Mouse (Mus musculus): ENCODE data around the gene Lcmt2. TPM values are rescaled to one million over a fixed set of nuclear protein-coding genes. Genes with fewer than 3 reads are reported as not detected.

Gene Lcmt2
- polyA plus RNA-seq, 1 experiment from 2014 or later, result 21.9 TPM

DNA sequence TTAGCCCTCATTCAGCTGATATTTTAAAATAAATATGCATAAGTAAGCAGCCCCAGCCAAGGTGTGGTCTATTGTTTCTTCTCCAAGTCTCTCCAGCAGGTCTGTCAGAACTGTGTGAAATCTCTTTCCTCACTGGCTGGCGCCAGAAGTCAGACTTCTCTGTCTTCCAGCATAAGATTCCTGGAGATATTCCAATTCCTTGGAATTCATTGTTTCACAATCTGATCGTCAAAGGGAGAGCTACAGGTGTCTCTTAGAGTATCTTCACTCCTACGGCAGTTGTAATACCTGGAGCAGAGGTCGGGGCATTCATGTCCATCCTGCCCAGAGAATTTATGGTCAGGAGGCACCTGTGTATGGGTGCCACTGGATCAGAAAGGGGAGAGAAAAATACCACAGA, 50.7 kb downstream of the Lcmt2 start:
- H3K9me3 ChIP-seq (replicated peaks), result no peaks in the 10 kb centered on the region
- DNase-seq (ENCODE audit: low spot score), result no peak
- no peaks in the 10 kb centered on the region for H3K36me3 ChIP-seq
- no peak overlapping the region for H3K27ac ChIP-seq (replicated peaks)
- WGBS, result 80% methylated on average over 4 of the region's 4 CpGs
- 0 out of 2 replicates have a peak, but pooled peaks cover 3% of the 10 kb centered on the region for H3K4me1 ChIP-seq
- H3K27me3 ChIP-seq (ENCODE audit: low read depth, poor library complexity, severe bottlenecking), result no peaks in the 10 kb centered on the region
- H3K4me3 ChIP-seq, result no peak overlapping the region

DNA sequence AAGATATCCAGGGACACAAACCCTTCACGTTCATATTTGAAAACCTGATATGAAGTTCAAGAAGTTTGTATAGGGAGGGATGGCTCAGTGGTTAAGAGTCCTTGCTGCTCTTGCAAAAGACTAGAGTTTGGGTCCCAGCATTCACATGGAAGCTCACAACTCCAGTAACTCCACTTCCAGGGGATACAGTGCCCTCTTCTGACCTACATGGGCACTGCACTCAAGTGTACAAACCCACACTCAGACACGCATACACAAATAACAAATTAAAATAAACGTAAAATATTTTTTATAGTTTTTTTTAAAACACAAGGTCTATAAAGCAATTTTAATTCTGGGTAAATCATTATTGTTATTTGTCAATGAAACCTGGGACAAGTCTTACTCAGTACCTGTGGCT, 51.9 kb downstream of the Lcmt2 start:
- H3K27me3 ChIP-seq (ENCODE audit: low read depth, poor library complexity, severe bottlenecking), result no peaks in the 10 kb centered on the region
- DNase-seq (ENCODE audit: low spot score), result no peak
- H3K36me3 ChIP-seq, result no peaks in the 10 kb centered on the region
- H3K4me1 ChIP-seq, result 0 out of 2 replicates have a peak, but pooled peaks cover 3% of the 10 kb centered on the region
- H3K4me3 ChIP-seq, result no peak overlapping the region
- 87% methylated on average over 3 of the region's 3 CpGs for WGBS
- H3K27ac ChIP-seq (replicated peaks), result no peak overlapping the region
- H3K9me3 ChIP-seq (replicated peaks), result no peaks in the 10 kb centered on the region

DNA sequence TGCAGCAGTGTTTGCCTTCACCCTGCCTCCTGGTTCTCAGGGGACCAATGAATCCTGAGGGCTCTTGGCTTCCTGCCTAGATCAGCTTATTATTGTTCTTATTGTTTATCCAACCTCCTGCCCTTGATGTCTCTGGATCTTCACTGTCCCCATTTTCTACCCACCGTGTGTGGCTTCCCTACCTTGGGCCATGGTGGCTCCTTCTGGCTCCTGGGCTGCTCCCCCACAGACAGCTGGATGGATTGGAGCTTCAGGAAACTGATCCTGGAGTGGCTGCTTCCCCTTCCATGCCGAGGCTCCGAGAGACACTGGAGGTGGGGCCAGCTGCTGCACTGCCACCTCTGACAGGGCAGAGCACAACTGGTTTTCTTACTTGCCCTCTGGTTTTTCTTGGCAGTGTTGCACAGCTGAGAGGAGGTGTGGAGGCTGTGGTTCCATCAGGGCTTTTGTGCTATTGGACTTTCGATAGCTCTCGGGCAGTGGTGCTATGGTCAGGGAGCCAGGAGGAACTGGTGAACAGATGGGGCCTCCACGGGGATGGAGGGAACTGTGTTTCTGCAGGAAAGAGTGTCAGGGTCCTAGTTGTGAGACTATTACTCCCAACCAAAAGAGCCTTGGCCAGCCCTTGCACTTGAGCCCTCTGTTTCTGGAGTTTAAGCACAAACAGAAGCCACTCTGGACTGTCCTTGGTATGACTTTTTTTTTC, 54.8 kb downstream of the Lcmt2 start, which contains the start of gene Tgm5:
TSS of gene Tgm5 (minus strand) at position 362 of the 706 bp plus-strand sequence.
- WGBS, result 62% methylated on average over 6 of the region's 6 CpGs
- Histone ChIP-seq H3K4me1 (0 out of 2 replicates have a peak, but pooled peaks cover 3% of the 10 kb centered on the region), H3K9me3 (replicated peaks) (no peaks in the 10 kb centered on the region), H3K27me3 (ENCODE audit: low read depth, poor library complexity, severe bottlenecking) (no peaks in the 10 kb centered on the region), H3K4me3 (no peak within 1 kb of the TSS), H3K27ac (replicated peaks) (no peak within 1 kb of the TSS), H3K36me3 (no peaks in the 10 kb centered on the region)
- DNase-seq (ENCODE audit: low spot score), result no peak

DNA sequence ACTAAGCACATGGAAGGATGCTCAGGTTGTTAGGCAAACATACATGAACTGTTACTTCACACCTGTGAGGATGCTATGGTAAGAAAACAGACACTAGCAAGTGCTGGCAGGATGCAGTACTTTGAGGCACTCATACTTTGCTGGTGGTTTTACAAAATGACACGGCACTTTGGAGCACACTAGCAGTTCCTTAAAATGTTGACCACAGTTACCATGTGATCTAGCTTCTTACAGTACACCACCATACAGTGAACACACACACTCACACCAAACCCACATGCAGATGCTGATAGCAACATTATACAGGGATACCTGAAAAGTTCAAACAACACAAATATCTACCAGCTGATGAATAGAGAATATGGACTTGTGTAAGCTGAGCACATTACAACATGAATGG, 57.8 kb downstream of the Lcmt2 start:
- H3K36me3 ChIP-seq, result no peaks in the 10 kb centered on the region
- WGBS, result 79% methylated on average over 1 of the region's 1 CpGs

More for the DNA sequence above, 57.8 kb downstream of the Lcmt2 start:
- Histone ChIP-seq H3K4me1 (0 out of 2 replicates have a peak, but pooled peaks cover 3% of the 10 kb centered on the region), H3K9me3 (replicated peaks) (no peaks in the 10 kb centered on the region), H3K27me3 (ENCODE audit: low read depth, poor library complexity, severe bottlenecking) (no peaks in the 10 kb centered on the region), H3K4me3 (no peak overlapping the region), H3K27ac (replicated peaks) (no peak overlapping the region)
- no peak for DNase-seq (ENCODE audit: low spot score)

Other genes starting within 250 kb of the Lcmt2 start
- gene Ubr1, start 169.9 kb downstream of the Lcmt2 start, polyA plus RNA-seq (2016; fragmentation: Nextera tagmentation; extraction: Ambion mirVana), result 23.2 and 28.7 TPM in 2 replicates
- gene Tmem62, start 163.6 kb downstream of the Lcmt2 start, polyA plus RNA-seq (2016; fragmentation: Nextera tagmentation; extraction: Ambion mirVana), result 3.3 and 5.4 TPM in 2 replicates
- 34.4 and 44.9 TPM in 2 replicates for gene Ccndbp1, start 132.2 kb downstream of the Lcmt2 start, polyA plus RNA-seq (2016; fragmentation: Nextera tagmentation; extraction: Ambion mirVana)
- gene Epb42, start 103.6 kb downstream of the Lcmt2 start, polyA plus RNA-seq (2016; fragmentation: Nextera tagmentation; extraction: Ambion mirVana), result 6.3 and 7.4 TPM in 2 replicates
- not detected in 2 replicates for gene Tgm5, start 54.8 kb downstream of the Lcmt2 start, polyA plus RNA-seq (2016; fragmentation: Nextera tagmentation; extraction: Ambion mirVana)
- not detected in 2 replicates for gene Tgm7, start 30.9 kb downstream of the Lcmt2 start, polyA plus RNA-seq (2016; fragmentation: Nextera tagmentation; extraction: Ambion mirVana)
- gene Adal, start 225 bp downstream of the Lcmt2 start, polyA plus RNA-seq (2016; fragmentation: Nextera tagmentation; extraction: Ambion mirVana), result 29.6 and 34.0 TPM in 2 replicates
- 81.2 and 84.2 TPM in 2 replicates for gene Tubgcp4, start 30.0 kb upstream of the Lcmt2 start, polyA plus RNA-seq (2016; fragmentation: Nextera tagmentation; extraction: Ambion mirVana)
- 13.2 and 13.8 TPM in 2 replicates for gene Zscan29, start 30.5 kb upstream of the Lcmt2 start, polyA plus RNA-seq (2016; fragmentation: Nextera tagmentation; extraction: Ambion mirVana)
- gene Trp53bp1, start 130.8 kb upstream of the Lcmt2 start, polyA plus RNA-seq (2016; fragmentation: Nextera tagmentation; extraction: Ambion mirVana), result 115 and 146 TPM in 2 replicates
- 7.8 and 11.4 TPM in 2 replicates for gene Map1a, start 148.9 kb upstream of the Lcmt2 start, polyA plus RNA-seq (2016; fragmentation: Nextera tagmentation; extraction: Ambion mirVana)
- gene Ppip5k1, start 214.7 kb upstream of the Lcmt2 start, polyA plus RNA-seq (2016; fragmentation: Nextera tagmentation; extraction: Ambion mirVana), result 11.2 and 11.4 TPM in 2 replicates
- gene Ckmt1, start 217.1 kb upstream of the Lcmt2 start, polyA plus RNA-seq (2016; fragmentation: Nextera tagmentation; extraction: Ambion mirVana), result 1.5 and 3.9 TPM in 2 replicates
- not detected in 2 replicates for gene Strc, start 246.5 kb upstream of the Lcmt2 start, polyA plus RNA-seq (2016; fragmentation: Nextera tagmentation; extraction: Ambion mirVana)